Mouse (Mus musculus): Measurements from ENCODE around the gene Bola3. TPM values are rescaled to one million over a fixed set of nuclear protein-coding genes. Genes with fewer than 3 reads are reported as not detected.

Bola3 gene
- polyA plus RNA-seq, 1 experiment: 111 TPM

DNA sequence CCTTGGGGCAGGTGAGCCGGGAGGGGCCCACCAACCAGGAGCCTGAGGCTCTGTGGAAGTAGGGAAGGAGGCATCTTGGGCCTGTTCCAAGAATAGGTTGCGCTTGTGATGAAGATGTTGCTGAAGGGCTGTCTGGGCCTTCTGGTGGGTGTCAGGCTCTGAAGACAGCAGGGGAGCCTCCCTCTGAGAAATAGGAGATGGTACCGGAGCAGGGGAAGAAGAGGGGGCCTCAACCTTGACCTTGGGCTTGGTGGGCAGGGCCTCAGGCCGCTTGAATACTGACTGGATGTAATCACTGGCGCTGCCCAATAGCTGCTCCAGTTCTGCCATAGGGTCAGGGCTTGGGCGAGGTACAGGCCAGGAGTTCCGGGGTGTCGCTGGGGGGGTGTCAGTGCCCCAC is 54.5 kb downstream of the Bola3 start:
- peaks cover 62% of the 10 kb centered on the region for H3K36me3 ChIP-seq (ENCODE audit: control insufficient read depth, insufficient read depth)
- H3K79me3 ChIP-seq (ENCODE audit: low read depth): peaks cover 17% of the 10 kb centered on the region
- peaks cover 43% of the 10 kb centered on the region for H3K79me2 ChIP-seq (ENCODE audit: control insufficient read depth, insufficient read depth)
- no peak overlapping the region for H3ac ChIP-seq (ENCODE audit: control insufficient read depth, insufficient read length, low read depth)
- no peak overlapping the region for H3K4me3 ChIP-seq (ENCODE audit: insufficient read depth, poor library complexity, severe bottlenecking)
- TF ChIP-seq CTCF (IDR thresholded peaks at IDR 0.05; ENCODE audit: control insufficient read depth, insufficient read depth, insufficient read length) (no peak), FOSL1 (IDR thresholded peaks at IDR 0.05; ENCODE audit: insufficient read depth, low read length, poor library complexity, severe bottlenecking) (no peak), MYOD1 (IDR thresholded peaks at IDR 0.05; ENCODE audit: control insufficient read depth, insufficient read length, low read depth) (no peak), MAX (IDR thresholded peaks at IDR 0.05) (no peak), CEBPB (IDR thresholded peaks at IDR 0.05; ENCODE audit: low read depth) (no peak), USF1 (IDR thresholded peaks at IDR 0.05; ENCODE audit: low read depth) (no peak), MYOG (IDR thresholded peaks at IDR 0.05; ENCODE audit: control insufficient read depth, extremely low read depth, insufficient read length) (no peak)
- no peaks in the 10 kb centered on the region for H3K27me3 ChIP-seq (ENCODE audit: control insufficient read depth, insufficient read depth, insufficient read length)

DNA sequence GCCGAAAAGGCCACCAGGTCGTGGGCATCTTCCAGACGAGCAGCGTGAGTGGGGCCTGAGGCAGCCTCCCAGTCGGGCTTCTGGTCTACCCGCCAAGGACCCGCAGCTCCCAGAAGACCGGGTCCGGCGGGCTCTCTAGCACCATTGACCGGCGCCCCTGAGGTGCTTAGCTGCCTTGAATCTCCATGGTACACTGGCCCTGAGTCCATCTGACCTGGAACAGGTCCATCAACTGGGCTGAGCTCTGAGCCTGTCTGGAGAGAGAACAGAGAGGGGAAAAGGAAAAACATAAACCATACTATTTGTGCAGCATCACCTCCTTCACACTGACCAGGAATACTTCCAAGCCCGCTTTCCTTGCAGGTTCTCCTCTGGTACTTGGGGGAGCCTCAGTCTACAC is 55.6 kb downstream of the Bola3 start:
- Histone ChIP-seq H3K4me3 (ENCODE audit: insufficient read depth, poor library complexity, severe bottlenecking) (no peak overlapping the region), H3K27me3 (ENCODE audit: control insufficient read depth, insufficient read depth, insufficient read length) (no peaks in the 10 kb centered on the region), H3K79me2 (ENCODE audit: control insufficient read depth, insufficient read depth) (peaks cover 41% of the 10 kb centered on the region), H3K79me3 (ENCODE audit: low read depth) (peaks cover 20% of the 10 kb centered on the region), H3ac (ENCODE audit: control insufficient read depth, insufficient read length, low read depth) (no peak overlapping the region), H3K36me3 (ENCODE audit: control insufficient read depth, insufficient read depth) (peaks cover 66% of the 10 kb centered on the region)
- TF ChIP-seq MYOG (IDR thresholded peaks at IDR 0.05; ENCODE audit: control insufficient read depth, extremely low read depth, insufficient read length) (no peak), USF1 (IDR thresholded peaks at IDR 0.05; ENCODE audit: low read depth) (no peak), MYOD1 (IDR thresholded peaks at IDR 0.05; ENCODE audit: control insufficient read depth, insufficient read length, low read depth) (no peak), MAX (IDR thresholded peaks at IDR 0.05) (no peak), FOSL1 (IDR thresholded peaks at IDR 0.05; ENCODE audit: insufficient read depth, low read length, poor library complexity, severe bottlenecking) (no peak), CEBPB (IDR thresholded peaks at IDR 0.05; ENCODE audit: low read depth) (no peak), CTCF (IDR thresholded peaks at IDR 0.05; ENCODE audit: control insufficient read depth, insufficient read depth, insufficient read length) (no peak)

GRCm38 (mm10) chr6:83405511-83406064 is 56.6 kb downstream of the Bola3 start:
- H3K4me3 ChIP-seq (ENCODE audit: insufficient read depth, poor library complexity, severe bottlenecking): no peak overlapping the region
- H3K36me3 ChIP-seq (ENCODE audit: control insufficient read depth, insufficient read depth): peaks cover 65% of the 10 kb centered on the region
- TF ChIP-seq MAX (IDR thresholded peaks at IDR 0.05) (no peak), FOSL1 (IDR thresholded peaks at IDR 0.05; ENCODE audit: insufficient read depth, low read length, poor library complexity, severe bottlenecking) (no peak), MYOD1 (IDR thresholded peaks at IDR 0.05; ENCODE audit: control insufficient read depth, insufficient read length, low read depth) (no peak), CTCF (IDR thresholded peaks at IDR 0.05; ENCODE audit: control insufficient read depth, insufficient read depth, insufficient read length) (no peak), MYOG (IDR thresholded peaks at IDR 0.05; ENCODE audit: control insufficient read depth, extremely low read depth, insufficient read length) (no peak), CEBPB (IDR thresholded peaks at IDR 0.05; ENCODE audit: low read depth) (no peak)
- peaks cover 20% of the 10 kb centered on the region for H3K79me3 ChIP-seq (ENCODE audit: low read depth)
- no peaks in the 10 kb centered on the region for H3K27me3 ChIP-seq (ENCODE audit: control insufficient read depth, insufficient read depth, insufficient read length)
- no peak overlapping the region for H3ac ChIP-seq (ENCODE audit: control insufficient read depth, insufficient read length, low read depth)
- H3K79me2 ChIP-seq (ENCODE audit: control insufficient read depth, insufficient read depth): peaks cover 42% of the 10 kb centered on the region

DNA sequence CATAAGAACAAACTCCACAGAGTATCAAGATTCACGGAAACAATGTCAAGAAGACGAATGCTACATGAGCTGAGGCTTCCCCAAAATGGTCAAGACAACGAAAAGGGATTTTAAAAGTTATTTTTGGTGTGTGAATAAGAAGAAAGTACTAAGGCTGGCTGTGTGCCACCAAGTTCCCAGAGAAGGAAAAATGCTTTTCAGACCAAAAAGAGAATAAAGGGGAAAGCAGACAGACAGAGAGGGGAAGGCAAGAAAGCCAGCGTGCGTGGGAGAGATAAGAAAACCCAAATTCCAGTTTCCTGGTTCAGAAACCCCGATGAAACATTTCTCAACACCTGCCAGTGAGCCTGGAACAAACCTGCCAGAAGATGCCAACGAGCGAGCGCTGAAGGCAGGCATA is 59.6 kb downstream of the Bola3 start:
- TF ChIP-seq MYOD1 (IDR thresholded peaks at IDR 0.05; ENCODE audit: control insufficient read depth, insufficient read length, low read depth): no peak
- no peak for TF ChIP-seq MYOG (IDR thresholded peaks at IDR 0.05; ENCODE audit: control insufficient read depth, extremely low read depth, insufficient read length)
- TF ChIP-seq FOSL1 (IDR thresholded peaks at IDR 0.05; ENCODE audit: insufficient read depth, low read length, poor library complexity, severe bottlenecking): no peak
- no peak for TF ChIP-seq MAX (IDR thresholded peaks at IDR 0.05)
- TF ChIP-seq USF1 (IDR thresholded peaks at IDR 0.05; ENCODE audit: low read depth): no peak
- TF ChIP-seq CTCF (IDR thresholded peaks at IDR 0.05; ENCODE audit: control insufficient read depth, insufficient read depth, insufficient read length): no peak
- TF ChIP-seq CEBPB (IDR thresholded peaks at IDR 0.05; ENCODE audit: low read depth): no peak
- Histone ChIP-seq H3K79me3 (ENCODE audit: low read depth) (peaks cover 26% of the 10 kb centered on the region), H3K4me3 (ENCODE audit: insufficient read depth, poor library complexity, severe bottlenecking) (no peak overlapping the region), H3K79me2 (ENCODE audit: control insufficient read depth, insufficient read depth) (peaks cover 66% of the 10 kb centered on the region), H3ac (ENCODE audit: control insufficient read depth, insufficient read length, low read depth) (no peak overlapping the region), H3K27me3 (ENCODE audit: control insufficient read depth, insufficient read depth, insufficient read length) (no peaks in the 10 kb centered on the region), H3K36me3 (ENCODE audit: control insufficient read depth, insufficient read depth) (peaks cover 38% of the 10 kb centered on the region)

Small RNA genes lying within 50 kb of the gene (microRNA-seq; reads per million reads assigned to microRNA genes)
- gene Mir6374 (ENCODE audit: borderline microRNAs expressed): not detected

Other genes starting within 250 kb of the Bola3 start
- gene Ccdc142, start 247.5 kb upstream of the Bola3 start, polyA plus RNA-seq (2012; fragmentation: generic; extraction: Trizol): 0.75 TPM
- 0.98 TPM for gene Gm42688, start 247.5 kb upstream of the Bola3 start, polyA plus RNA-seq (2012; fragmentation: generic; extraction: Trizol)
- 145 TPM for gene Mrpl53, start 240.1 kb upstream of the Bola3 start, polyA plus RNA-seq (2012; fragmentation: generic; extraction: Trizol)
- 32.5 TPM for gene Mogs, start 233.7 kb upstream of the Bola3 start, polyA plus RNA-seq (2012; fragmentation: generic; extraction: Trizol)
- gene Wbp1, start 227.6 kb upstream of the Bola3 start, polyA plus RNA-seq (2012; fragmentation: generic; extraction: Trizol): 82.4 TPM
- 33.6 TPM for gene Ino80b, start 223.7 kb upstream of the Bola3 start, polyA plus RNA-seq (2012; fragmentation: generic; extraction: Trizol)
- gene Rtkn, start 213.7 kb upstream of the Bola3 start, polyA plus RNA-seq (2012; fragmentation: generic; extraction: Trizol): 42.1 TPM
- gene Wdr54, start 192.8 kb upstream of the Bola3 start, polyA plus RNA-seq (2012; fragmentation: generic; extraction: Trizol): 9.5 TPM
- gene 1700003E16Rik, start 192.7 kb upstream of the Bola3 start, polyA plus RNA-seq (2012; fragmentation: generic; extraction: Trizol): 1.1 TPM
- gene Dctn1, start 183.2 kb upstream of the Bola3 start, polyA plus RNA-seq (2012; fragmentation: generic; extraction: Trizol): 83.0 TPM
- gene Slc4a5, start 129.3 kb upstream of the Bola3 start, polyA plus RNA-seq (2012; fragmentation: generic; extraction: Trizol): 0.04 TPM
- 120 TPM for gene Mthfd2, start 23.2 kb upstream of the Bola3 start, polyA plus RNA-seq (2012; fragmentation: generic; extraction: Trizol)
- 30.8 TPM for gene Mob1a, start 23.1 kb upstream of the Bola3 start, polyA plus RNA-seq (2012; fragmentation: generic; extraction: Trizol)
- 6.0 TPM for gene Tet3, start 109.9 kb downstream of the Bola3 start, polyA plus RNA-seq (2012; fragmentation: generic; extraction: Trizol)
- 27.6 TPM for gene Dguok, start 157.8 kb downstream of the Bola3 start, polyA plus RNA-seq (2012; fragmentation: generic; extraction: Trizol)
- gene Actg2, start 187.1 kb downstream of the Bola3 start, polyA plus RNA-seq (2012; fragmentation: generic; extraction: Trizol): 341 TPM
- gene Stambp, start 223.6 kb downstream of the Bola3 start, polyA plus RNA-seq (2012; fragmentation: generic; extraction: Trizol): 6.1 TPM